Mouse (Mus musculus) kidney, postnatal 0 days (tissue): ENCODE data around the gene Olfr586. TPM values are rescaled to one million over a fixed set of nuclear protein-coding genes. Genes with fewer than 3 reads are reported as not detected.

ENCODE experiments used
- ATAC-seq: fragments of 200-750 bp; cut with Nextera tagmentation; replicated peaks from 2 replicates; pipeline ENCODE4 v1.8.0; 2017; ENCODE audit warnings: low read depth, moderate number of reproducible peaks, moderate TSS enrichment, moderate library complexity; ENCODE audit not compliant: low FRiP score
- DNase-seq: peaks from one replicate; pipeline ENCODE4 v3.0.0-alpha.2; 2016; ENCODE audit warnings: low spot score
- H3K27ac ChIP-seq: fragments of 300-500 bp; sonication (generic); 2 replicates; pipeline ENCODE4 v1.5.1; 2014; ENCODE audit warnings: mild to moderate bottlenecking
- H3K27me3 ChIP-seq: fragments of 300-500 bp; sonication (generic); 2 replicates; pipeline ENCODE4 v1.6.1; 2014; ENCODE audit warnings: low read length, mixed read lengths; ENCODE audit not compliant: insufficient read depth
- H3K36me3 ChIP-seq: fragments of 300-500 bp; sonication (generic); 2 replicates; pipeline ENCODE4 v1.6.1; 2014; ENCODE audit warnings: low read length, mixed read lengths; ENCODE audit not compliant: insufficient read depth
- H3K4me1 ChIP-seq: fragments of 300-500 bp; sonication (generic); replicated peaks from 2 replicates; pipeline ENCODE4 v1.6.1; 2014; ENCODE audit warnings: antibody characterized with exemption, low read length, mixed read lengths; ENCODE audit not compliant: insufficient read depth
- H3K4me2 ChIP-seq: fragments of 300-500 bp; sonication (generic); 2 replicates; pipeline ENCODE4 v1.6.1; 2014; ENCODE audit warnings: mild to moderate bottlenecking, low read length, moderate library complexity, mixed read lengths
- H3K4me3 ChIP-seq: fragments of 300-500 bp; sonication (generic); replicated peaks from 2 replicates; pipeline ENCODE4 v1.5.1; 2014; ENCODE audit warnings: low read depth, low read length
- H3K9ac ChIP-seq: fragments of 300-500 bp; sonication (generic); 2 replicates; pipeline ENCODE4 v1.6.1; 2014; ENCODE audit warnings: low read depth, low read length
- H3K9me3 ChIP-seq: fragments of 300-500 bp; sonication (generic); replicated peaks from 2 replicates; pipeline ENCODE4 v1.6.1; 2016; ENCODE audit warnings: low read length, inconsistent platforms, mixed read lengths
- CTCF ChIP-seq: IDR thresholded peaks from 2 replicates; pipeline ENCODE4 v1.5.1; 2016; ENCODE audit warnings: antibody characterized with exemption, low read depth, mild to moderate bottlenecking, moderate library complexity
- WGBS: fragments of 180-500 bp; shearing (Covaris S2); extraction: QIAGEN DNeasy Blood & Tissue Kit; methylation state at CpG from one replicate; pipeline ENCODE4 v1.1.7; 2014; 5-methylcytosine and 5-hydroxymethylcytosine counted together
- polyA plus RNA-seq: library from polyadenylated mRNA; unstranded; fragments of >200 nt; fragmentation: Nextera tagmentation; extraction: Ambion mirVana; gene quantifications from 2 replicates; pipeline ENCODE4 v1.2.1, GENCODE M21; 2015

Olfr586 gene
- polyA plus RNA-seq, result not detected in 2 replicates

DNA sequence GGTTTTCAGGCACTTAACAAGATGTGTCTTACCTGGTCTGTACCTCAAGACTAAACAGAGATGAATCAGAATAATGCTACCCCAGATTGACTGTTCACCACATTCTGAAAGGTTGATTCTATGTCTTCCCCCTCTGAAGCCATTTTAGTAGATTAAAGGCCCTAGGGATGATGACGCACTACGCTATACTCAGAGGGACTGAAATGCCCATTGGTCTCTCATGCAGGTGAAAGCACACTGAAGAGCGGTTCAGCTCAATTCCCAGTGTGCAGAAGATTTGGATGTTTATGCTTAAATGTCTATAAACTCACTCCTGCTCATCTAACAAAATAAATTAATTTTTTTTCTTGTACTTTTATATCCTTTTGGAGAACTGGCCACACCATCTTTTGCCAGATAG is at the start of gene Olfr586:
Gene Olfr586 (minus strand): TSS at position 101 of the 400 bp plus-strand sequence.
- Histone ChIP-seq H3K36me3 (no peaks in the 10 kb centered on the region), H3K4me2 (no peak within 1 kb of the TSS), H3K4me1 (no peaks in the 10 kb centered on the region), H3K27ac (no peak within 1 kb of the TSS), H3K4me3 (no peak within 1 kb of the TSS), H3K27me3 (no peaks in the 10 kb centered on the region), H3K9ac (no peak within 1 kb of the TSS), H3K9me3 (no peaks in the 10 kb centered on the region)
- DNase-seq (no peak), ATAC-seq (no peak)
- no peak for TF ChIP-seq CTCF
- 89% methylated on average over 3 of the region's 3 CpGs for WGBS

DNA sequence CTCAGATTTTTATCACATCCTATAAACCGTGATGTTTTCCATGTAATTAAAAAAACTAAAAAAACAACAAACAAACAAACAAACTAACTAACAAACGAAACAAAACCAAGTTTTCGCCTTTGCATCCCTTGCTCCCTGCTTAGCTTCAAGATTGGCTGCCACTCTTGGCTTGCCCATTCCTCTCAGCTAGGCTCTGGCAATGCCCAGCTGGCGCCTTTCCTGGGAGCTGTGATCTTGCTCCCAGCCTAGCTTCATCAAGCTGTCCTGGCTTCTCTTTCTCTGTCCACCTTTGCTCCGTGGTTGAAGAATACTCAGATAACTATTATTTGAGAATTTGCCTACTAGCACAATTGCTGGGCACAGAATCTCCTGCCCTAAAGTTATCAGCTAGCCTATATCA is 44.3 kb upstream of the Olfr586 start:
- H3K4me1 ChIP-seq, result no peaks in the 10 kb centered on the region
- 71% methylated on average over 5 of the region's 5 CpGs for WGBS
- no peak overlapping the region for H3K4me2 ChIP-seq
- H3K4me3 ChIP-seq, result no peak overlapping the region
- no peak for TF ChIP-seq CTCF
- DNase-seq (no peak), ATAC-seq (no peak)
- H3K9ac ChIP-seq, result no peak overlapping the region
- H3K27me3 ChIP-seq, result no peaks in the 10 kb centered on the region
- H3K9me3 ChIP-seq, result no peaks in the 10 kb centered on the region
- no peaks in the 10 kb centered on the region for H3K36me3 ChIP-seq
- no peak overlapping the region for H3K27ac ChIP-seq

GRCm38 (mm10) chr7:103156256-103156655 is 30.8 kb upstream of the Olfr586 start, which contains the start of gene Olfr589:
Olfr589 (minus strand) TSS chr7:103156356.
- TF ChIP-seq CTCF, result no peak
- Histone ChIP-seq H3K27me3 (no peaks in the 10 kb centered on the region), H3K4me2 (no peak within 1 kb of the TSS)

DNA sequence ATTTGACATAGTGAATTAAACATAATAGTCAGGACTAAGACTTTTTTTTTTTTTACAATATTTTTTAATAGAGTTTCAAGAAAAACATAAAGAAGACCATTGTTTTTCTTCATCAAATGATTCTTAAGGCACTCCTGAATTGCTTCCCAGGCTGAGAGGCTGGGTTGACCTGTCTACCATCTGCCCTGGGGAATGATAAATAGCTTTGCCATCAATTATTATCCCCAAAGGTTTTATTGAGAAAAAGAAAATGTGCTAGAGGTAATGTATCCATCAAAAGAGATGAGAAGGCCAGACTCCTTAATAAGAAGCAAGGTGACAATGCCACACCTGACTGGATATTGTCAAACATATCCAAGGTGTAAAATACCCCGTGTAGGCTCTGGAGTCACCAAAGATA is 15.1 kb upstream of the Olfr586 start, which contains the start of gene Olfr588-ps1:
Gene Olfr588-ps1 (plus strand): TSS at position 301 of the 400 bp plus-strand sequence.
- 61% methylated on average over 1 of the region's 1 CpGs for WGBS
- no peak for TF ChIP-seq CTCF
- Histone ChIP-seq H3K27me3 (no peaks in the 10 kb centered on the region), H3K9me3 (no peaks in the 10 kb centered on the region), H3K9ac (no peak within 1 kb of the TSS), H3K4me2 (no peak within 1 kb of the TSS), H3K4me1 (no peaks in the 10 kb centered on the region), H3K4me3 (no peak within 1 kb of the TSS), H3K27ac (no peak within 1 kb of the TSS), H3K36me3 (no peaks in the 10 kb centered on the region)
- ATAC-seq, result no peak
- no peak for DNase-seq

More at GRCm38 (mm10) chr7:103156256-103156655, 30.8 kb upstream of the Olfr586 start, which contains the start of gene Olfr589:
- Histone ChIP-seq H3K4me3 (no peak within 1 kb of the TSS), H3K4me1 (no peaks in the 10 kb centered on the region), H3K9ac (no peak within 1 kb of the TSS), H3K27ac (no peak within 1 kb of the TSS), H3K9me3 (no peaks in the 10 kb centered on the region), H3K36me3 (no peaks in the 10 kb centered on the region)
- DNase-seq (no peak), ATAC-seq (no peak)
- 60% methylated on average over 2 of the region's 2 CpGs for WGBS

GRCm38 (mm10) chr7:103119406-103119805 is 6.0 kb downstream of the Olfr586 start:
- Histone ChIP-seq H3K9me3 (no peaks in the 10 kb centered on the region), H3K9ac (no peak overlapping the region), H3K4me2 (no peak overlapping the region), H3K4me1 (no peaks in the 10 kb centered on the region), H3K27ac (no peak overlapping the region), H3K4me3 (no peak overlapping the region), H3K36me3 (no peaks in the 10 kb centered on the region), H3K27me3 (no peaks in the 10 kb centered on the region)
- ATAC-seq (no peak), DNase-seq (no peak)
- peak; percentile 53 for TF ChIP-seq CTCF
- 54% methylated on average over 3 of the region's 3 CpGs for WGBS

DNA sequence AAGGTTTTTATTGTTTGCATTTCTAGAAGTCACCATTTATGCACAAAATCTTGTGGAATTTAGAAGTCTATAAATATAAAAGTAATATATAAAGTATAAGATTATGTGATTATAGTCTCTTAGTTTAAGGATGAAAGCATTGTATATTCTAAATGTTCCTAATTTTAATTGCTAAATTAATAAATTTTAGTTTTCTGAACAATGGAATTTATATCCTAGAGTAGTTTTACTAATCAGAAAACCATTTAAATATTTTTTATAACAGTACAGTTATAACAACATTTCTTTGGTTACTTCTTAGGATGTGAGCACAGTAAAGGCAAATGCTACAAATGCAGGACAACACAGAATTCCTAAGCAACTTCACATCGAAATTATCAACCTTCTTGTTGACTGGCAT is 28.0 kb downstream of the Olfr586 start, which contains the start of gene Olfr585:
Gene Olfr585 (plus strand): TSS at position 301 of the 400 bp plus-strand sequence.
- Histone ChIP-seq H3K9me3 (no peaks in the 10 kb centered on the region; the same call in 1 of the 2 replicates), H3K4me3 (no peak within 1 kb of the TSS), H3K36me3 (no peaks in the 10 kb centered on the region), H3K27ac (no peak within 1 kb of the TSS), H3K9ac (no peak within 1 kb of the TSS), H3K27me3 (no peaks in the 10 kb centered on the region), H3K4me1 (no peaks in the 10 kb centered on the region), H3K4me2 (no peak within 1 kb of the TSS)
- no peak for DNase-seq
- no peak for ATAC-seq
- 76% methylated on average over 1 of the region's 1 CpGs for WGBS
- TF ChIP-seq CTCF, result no peak

DNA sequence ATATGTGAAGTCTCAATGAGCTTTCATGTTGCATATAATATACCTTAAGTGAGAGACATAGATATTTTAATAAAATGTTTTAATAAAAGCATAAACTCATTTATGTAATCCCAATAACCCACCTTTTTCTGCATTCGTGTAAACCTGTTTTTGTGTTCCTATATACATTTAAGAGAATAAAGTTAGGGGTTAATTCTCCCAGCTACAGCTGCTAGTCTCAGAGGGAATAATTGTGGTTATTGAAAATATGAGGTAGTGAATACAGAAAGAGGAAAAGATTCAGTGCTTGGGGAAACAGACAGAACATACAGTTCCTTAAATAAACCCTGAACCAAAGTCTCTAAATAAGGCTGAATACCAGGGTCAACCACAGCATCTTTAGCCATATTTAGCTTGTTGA is 43.9 kb downstream of the Olfr586 start, which contains the start of gene Olfr584:
Gene Olfr584 (plus strand): TSS at position 301 of the 400 bp plus-strand sequence.
- 71% methylated on average over 1 of the region's 1 CpGs for WGBS
- no peak for TF ChIP-seq CTCF
- Histone ChIP-seq H3K36me3 (no peaks in the 10 kb centered on the region), H3K4me3 (no peak within 1 kb of the TSS), H3K27me3 (no peaks in the 10 kb centered on the region), H3K9ac (no peak within 1 kb of the TSS), H3K4me1 (no peaks in the 10 kb centered on the region), H3K9me3 (no peaks in the 10 kb centered on the region), H3K27ac (no peak within 1 kb of the TSS), H3K4me2 (no peak within 1 kb of the TSS)
- ATAC-seq (no peak), DNase-seq (no peak)

Other genes with a start within 250 kb of the Olfr586 start
- gene Olfr568, start 248.5 kb downstream of the Olfr586 start, polyA plus RNA-seq, result not detected in 2 replicates
- not detected in 2 replicates for gene Olfr569, start 234.8 kb downstream of the Olfr586 start, polyA plus RNA-seq
- not detected in 2 replicates for gene Olfr570, start 231.1 kb downstream of the Olfr586 start, polyA plus RNA-seq
- not detected in 2 replicates for gene Olfr571, start 208.1 kb downstream of the Olfr586 start, polyA plus RNA-seq
- gene Olfr572, start 201.2 kb downstream of the Olfr586 start, polyA plus RNA-seq, result not detected in 2 replicates
- gene Olfr573-ps1, start 183.1 kb downstream of the Olfr586 start, polyA plus RNA-seq, result not detected in 2 replicates
- gene Olfr574, start 177.2 kb downstream of the Olfr586 start, polyA plus RNA-seq, result not detected in 2 replicates
- gene Olfr575, start 166.9 kb downstream of the Olfr586 start, polyA plus RNA-seq, result not detected in 2 replicates
- gene Olfr576, start 163.0 kb downstream of the Olfr586 start, polyA plus RNA-seq, result not detected in 2 replicates
- not detected in 2 replicates for gene Olfr577, start 149.7 kb downstream of the Olfr586 start, polyA plus RNA-seq
- gene Olfr578, start 136.3 kb downstream of the Olfr586 start, polyA plus RNA-seq, result not detected in 2 replicates
- not detected in 2 replicates for gene Olfr582, start 87.6 kb downstream of the Olfr586 start, polyA plus RNA-seq
- not detected in 2 replicates for gene Olfr583, start 74.3 kb downstream of the Olfr586 start, polyA plus RNA-seq
- gene Olfr584, start 43.8 kb downstream of the Olfr586 start, polyA plus RNA-seq, result not detected in 2 replicates
- not detected in 2 replicates for gene Olfr585, start 27.9 kb downstream of the Olfr586 start, polyA plus RNA-seq
- not detected in 2 replicates for gene Olfr588-ps1, start 15.2 kb upstream of the Olfr586 start, polyA plus RNA-seq
- gene Olfr589, start 30.7 kb upstream of the Olfr586 start, polyA plus RNA-seq, result not detected in 2 replicates
- gene Olfr591, start 52.7 kb upstream of the Olfr586 start, polyA plus RNA-seq, result not detected in 2 replicates
- not detected in 2 replicates for gene Olfr592, start 59.2 kb upstream of the Olfr586 start, polyA plus RNA-seq
- not detected in 2 replicates for gene Olfr593, start 86.2 kb upstream of the Olfr586 start, polyA plus RNA-seq
- gene Olfr594, start 91.4 kb upstream of the Olfr586 start, polyA plus RNA-seq, result not detected in 2 replicates
- gene Usp17ld, start 126.9 kb upstream of the Olfr586 start, polyA plus RNA-seq, result not detected in 2 replicates
- not detected in 2 replicates for gene Olfr596, start 180.0 kb upstream of the Olfr586 start, polyA plus RNA-seq
- not detected in 2 replicates for gene Olfr597, start 190.7 kb upstream of the Olfr586 start, polyA plus RNA-seq
- not detected in 2 replicates for gene Olfr598, start 197.9 kb upstream of the Olfr586 start, polyA plus RNA-seq
- not detected in 2 replicates for gene Olfr599, start 210.3 kb upstream of the Olfr586 start, polyA plus RNA-seq
- not detected in 2 replicates for gene Olfr600, start 224.0 kb upstream of the Olfr586 start, polyA plus RNA-seq
- not detected in 2 replicates for gene Olfr601, start 237.0 kb upstream of the Olfr586 start, polyA plus RNA-seq